In the genomic region with DNA sequence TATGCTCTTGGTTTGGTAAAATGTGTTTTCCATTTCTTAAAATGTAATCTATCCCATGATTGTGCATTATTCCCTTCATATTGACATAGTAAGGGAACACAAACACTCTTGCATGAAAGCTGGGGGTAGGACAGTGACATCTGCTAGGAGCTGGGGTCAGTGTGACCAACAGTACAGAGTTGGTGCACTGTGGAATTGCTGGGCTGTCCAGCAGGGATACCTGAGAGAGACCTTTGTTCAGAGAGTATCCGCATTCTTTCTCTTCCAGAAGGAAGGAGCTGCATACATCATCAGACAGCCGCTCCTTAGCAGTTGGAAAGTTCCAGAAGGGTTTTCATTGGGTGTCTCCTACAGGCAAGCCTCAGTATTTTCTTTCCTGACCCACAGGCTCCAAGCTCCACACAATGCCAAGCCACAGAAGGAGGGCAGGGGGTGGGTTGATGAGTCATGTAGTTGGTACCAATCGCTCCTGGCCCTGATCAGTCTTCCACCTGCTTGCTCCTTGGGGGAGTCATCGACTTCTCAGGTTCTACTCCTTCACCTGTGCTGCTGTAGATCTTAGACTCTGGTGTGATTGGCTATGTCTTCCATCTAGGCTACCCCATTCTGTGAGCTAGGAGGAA, we compare ENCODE assay signal across 19 mouse cellular contexts. TPM values are rescaled to one million over a fixed set of nuclear protein-coding genes. Genes with fewer than 3 reads are reported as not detected.
DNase-seq lines count a peak whose midpoint lies in the region; ATAC-seq lines count a peak whose summit lies in the region.
"Had no signal": no experiment of that assay in that cellular context is flagged by ENCODE, and none has a peak within 500 bp of the region (broad histone marks: within the 10 kb centered on the region; RNA-seq: fewer than 3 reads in every experiment).

No protein-coding gene starts in this region.

- peaks cover 23% of the 10 kb centered on the region for H3K4me1 ChIP-seq in kidney, embryonic 16.5 days (ENCODE audit: insufficient read depth, low read length)
- peaks cover 29% of the 10 kb centered on the region for H3K4me1 ChIP-seq in embryonic facial prominence, embryonic 15.5 days
- H3K4me1 ChIP-seq: forebrain, embryonic 13.5 days; hindbrain, embryonic 15.5 days had no signal

- no peak overlapping the region for H3K4me2 ChIP-seq in kidney, embryonic 16.5 days (replicated peaks; ENCODE audit: low read depth, low read length)
- H3K4me2 ChIP-seq in embryonic facial prominence, embryonic 15.5 days (replicated peaks), result no peak overlapping the region
- H3K4me2 ChIP-seq: forebrain, embryonic 13.5 days; heart, embryonic 13.5 days; hindbrain, embryonic 15.5 days had no signal

- peak; percentile 29; the same call in 1 of the 2 replicates for ATAC-seq in kidney, embryonic 16.5 days (ENCODE audit: low FRiP score, low TSS enrichment)
- ATAC-seq in embryonic facial prominence, embryonic 15.5 days (ENCODE audit: insufficient number of reproducible peaks, low FRiP score, low TSS enrichment, low read depth), result 0 out of 2 replicates have a peak, but pooled peaks have one; percentile 40
- no peak for ATAC-seq in cerebellum, adult (ENCODE audit: insufficient number of reproducible peaks, low FRiP score, low TSS enrichment)
- ATAC-seq: forebrain, embryonic 13.5 days; forebrain, postnatal 0 days had no signal

- no peaks in the 10 kb centered on the region for H3K27me3 ChIP-seq in kidney, embryonic 16.5 days (ENCODE audit: insufficient read depth, low read length)
- no peaks in the 10 kb centered on the region for H3K27me3 ChIP-seq in embryonic facial prominence, embryonic 15.5 days
- H3K27me3 ChIP-seq: forebrain, embryonic 13.5 days; hindbrain, embryonic 15.5 days had no signal

- no peak overlapping the region for H3K9ac ChIP-seq in kidney, embryonic 16.5 days (replicated peaks; ENCODE audit: low read length)
- no peak overlapping the region for H3K9ac ChIP-seq in embryonic facial prominence, embryonic 15.5 days
- H3K9ac ChIP-seq: forebrain, embryonic 13.5 days; forebrain, postnatal 0 days; heart, embryonic 13.5 days; hindbrain, embryonic 15.5 days had no signal

- H3K4me3 ChIP-seq in kidney, embryonic 16.5 days (ENCODE audit: low read length), result no peak overlapping the region
- H3K4me3 ChIP-seq in embryonic facial prominence, embryonic 15.5 days (replicated peaks), result no peak overlapping the region
- H3K4me3 ChIP-seq: forebrain, embryonic 13.5 days; heart, embryonic 13.5 days; hindbrain, embryonic 15.5 days had no signal

- 0 out of 2 replicates have a peak overlapping the region, but pooled peaks have one; percentile 45 for H3K27ac ChIP-seq in kidney, embryonic 16.5 days (ENCODE audit: low read length)
- H3K27ac ChIP-seq in embryonic facial prominence, embryonic 15.5 days (replicated peaks), result peak overlapping the region; percentile 67
- H3K27ac ChIP-seq: forebrain, embryonic 13.5 days; heart, embryonic 13.5 days; hindbrain, embryonic 15.5 days had no signal

- peaks cover 3% of the 10 kb centered on the region; the same call in 1 of the 2 replicates for H3K9me3 ChIP-seq in kidney, embryonic 16.5 days (ENCODE audit: low read length)
- H3K9me3 ChIP-seq in embryonic facial prominence, embryonic 15.5 days (replicated peaks), result no peaks in the 10 kb centered on the region
- H3K9me3 ChIP-seq: forebrain, embryonic 13.5 days; heart, embryonic 13.5 days; hindbrain, embryonic 15.5 days had no signal

- WGBS in kidney, embryonic 16.5 days, result 87% methylated on average over 4 of the region's 4 CpGs
- WGBS in embryonic facial prominence, embryonic 15.5 days, result 78% methylated on average over 4 of the region's 4 CpGs

- no peaks in the 10 kb centered on the region for H3K36me3 ChIP-seq in kidney, embryonic 16.5 days (ENCODE audit: insufficient read depth, low read length)
- no peaks in the 10 kb centered on the region for H3K36me3 ChIP-seq in embryonic facial prominence, embryonic 15.5 days
- H3K36me3 ChIP-seq: heart, embryonic 13.5 days; hindbrain, embryonic 15.5 days had no signal

- DNase-seq in kidney, adult 8-10 months, result no peak
- peak; percentile 62 for DNase-seq in 3134 (ENCODE audit: extremely low read depth, insufficient read length, low spot score)
- peak; percentile 51 for DNase-seq in 3T3-L1 (ENCODE audit: low read depth, low spot score)
- no peak for DNase-seq in natural killer cell, adult 2 months (ENCODE audit: low spot score in 2 of 2)
- no peak for DNase-seq in T-cell, adult 2 months (ENCODE audit: low spot score)
- DNase-seq: adrenal gland, adult 8-10 months; adrenal gland, postnatal 36 days; cerebellum, adult 11 months; cerebellum, adult 9-10 months; cerebellum, postnatal 36 days; forebrain, postnatal 0 days; gastrocnemius, postnatal 14 days; heart, postnatal 36 days had no signal

RNA-seq across cellular contexts. Expression of a gene that starts 19.8 kb away (rescaled TPM):
- 15.0 and 17.7 TPM in 2 replicates for polyA plus RNA-seq in kidney, embryonic 16.5 days (2015; fragmentation: Nextera tagmentation; extraction: Ambion mirVana)
- 3.5 and 3.9 TPM in 2 replicates for polyA plus RNA-seq in embryonic facial prominence, embryonic 15.5 days (2015; fragmentation: Nextera tagmentation; extraction: Ambion mirVana)

Comparison
In these comparisons a context has a peak if more than half of its experiments do, and no peak if none do; other contexts are left out.
1. DNase-seq: peak in 3134 (single experiment) and 3T3-L1 (single experiment); none in kidney, adult 8-10 months (0 of 2), natural killer cell, adult 2 months (0 of 2) and T-cell, adult 2 months (single experiment).